Mouse (Mus musculus) small intestine, adult 2 months (tissue): Measurements from ENCODE around the gene Cpeb2.

ENCODE experiments used
- CTCF ChIP-seq: fragments of 200-500 bp; IDR thresholded peaks from 2 replicates; pipeline ENCODE4 v1.5.1; 2012; ENCODE audit warnings: low read depth, mild to moderate bottlenecking, control low read depth, inconsistent platforms, low read length, moderate library complexity, mixed read lengths; ENCODE audit not compliant: insufficient replicate concordance, insufficient read length; ENCODE audit errors: extremely low read depth
- POLR2A ChIP-seq: fragments of 200-500 bp; IDR thresholded peaks from 2 replicates; pipeline ENCODE4 v1.6.1; 2012; ENCODE audit warnings: low read depth, mild to moderate bottlenecking, control low read depth, inconsistent platforms, low read length, moderate library complexity

- TF ChIP-seq CTCF (no peak), POLR2A (no peak)
Observed at GRCm38 (mm10) chr5:43263951-43264350, 31.0 kb downstream of the Cpeb2 start.
